Mouse (Mus musculus) liver, postnatal 0 days (tissue): Measurements from ENCODE around the gene Cracr2a.

Experiments used
- CTCF ChIP-seq: sonication (generic); IDR thresholded peaks from 2 replicates; pipeline ENCODE4 v1.5.1; 2016; ENCODE audit warnings: antibody characterized with exemption, low read depth
- EP300 ChIP-seq: IDR thresholded peaks from 2 replicates; pipeline ENCODE4 v1.6.1; 2016; ENCODE audit warnings: antibody characterized with exemption, low read depth, mild to moderate bottlenecking

- TF ChIP-seq EP300, result no peak
- TF ChIP-seq CTCF, result peak; percentile 86
Observed at GRCm38 (mm10) chr6:127524442-127524841, 36.7 kb upstream of the Cracr2a start.
